Mouse (Mus musculus): ENCODE measurements around the gene Zfp771. TPM values are rescaled to one million over a fixed set of nuclear protein-coding genes. Genes with fewer than 3 reads are reported as not detected.

Zfp771 gene
- polyA plus RNA-seq, 1 experiment from 2014 or later: 70.4 TPM

GRCm38 (mm10) chr7:127282190-127282589 is 38.1 kb downstream of the Zfp771 start:
- no peak for ATAC-seq
- no peaks in the 10 kb centered on the region for H3K9me3 ChIP-seq (replicated peaks; ENCODE audit: control insufficient read depth, low read length, poor library complexity, severe bottlenecking)
- no peak overlapping the region for H3K4me3 ChIP-seq (ENCODE audit: low read depth, low read length)
- no peak overlapping the region for H3K9ac ChIP-seq (ENCODE audit: low read depth, low read length)
- H3K4me2 ChIP-seq (ENCODE audit: low read length): no peak overlapping the region
- no peaks in the 10 kb centered on the region for H3K4me1 ChIP-seq (ENCODE audit: control insufficient read depth, insufficient read depth, low read length)
- H3K27me3 ChIP-seq (ENCODE audit: control insufficient read depth, insufficient read depth, low read depth, low read length): no peaks in the 10 kb centered on the region
- no peaks in the 10 kb centered on the region for H3K36me3 ChIP-seq (ENCODE audit: control insufficient read depth, insufficient read depth, low read length)
- 72% methylated on average over 2 of the region's 2 CpGs for WGBS
- H3K27ac ChIP-seq (ENCODE audit: low read length): no peak overlapping the region

GRCm38 (mm10) chr7:127285154-127285553 is 41.1 kb downstream of the Zfp771 start:
- no peak overlapping the region for H3K4me2 ChIP-seq (ENCODE audit: low read length)
- H3K9ac ChIP-seq (ENCODE audit: low read depth, low read length): no peak overlapping the region
- no peak for ATAC-seq
- no peaks in the 10 kb centered on the region for H3K36me3 ChIP-seq (ENCODE audit: control insufficient read depth, insufficient read depth, low read length)
- no peaks in the 10 kb centered on the region for H3K27me3 ChIP-seq (ENCODE audit: control insufficient read depth, insufficient read depth, low read depth, low read length)
- no peaks in the 10 kb centered on the region; the same call in 1 of the 2 replicates for H3K9me3 ChIP-seq (replicated peaks; ENCODE audit: control insufficient read depth, low read length, poor library complexity, severe bottlenecking)
- H3K4me3 ChIP-seq (ENCODE audit: low read depth, low read length): no peak overlapping the region
- H3K4me1 ChIP-seq (ENCODE audit: control insufficient read depth, insufficient read depth, low read length): no peaks in the 10 kb centered on the region
- no peak overlapping the region for H3K27ac ChIP-seq (ENCODE audit: low read length)
- 85% methylated on average over 6 of the region's 10 CpGs for WGBS

DNA sequence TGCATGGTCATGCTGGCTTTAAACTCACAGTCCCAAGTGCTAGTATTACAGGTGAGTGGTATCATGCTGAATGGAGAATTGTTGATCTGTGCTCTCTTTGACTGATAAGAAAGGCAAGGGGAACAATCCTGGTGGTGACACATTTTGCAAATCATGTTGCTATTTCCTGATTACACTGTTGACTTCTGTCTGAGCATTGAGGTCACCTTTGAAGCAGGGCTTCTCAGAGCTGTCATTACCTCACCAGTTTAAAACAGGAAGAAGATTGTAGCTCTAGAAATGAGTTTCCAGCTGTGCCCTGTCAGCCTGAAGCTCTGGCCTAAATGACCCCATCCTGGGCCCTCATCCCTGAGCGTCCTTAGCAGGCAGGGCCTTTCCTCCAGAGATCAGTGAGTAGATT is 43.9 kb downstream of the Zfp771 start:
- Histone ChIP-seq H3K36me3 (ENCODE audit: control insufficient read depth, insufficient read depth, low read length) (no peaks in the 10 kb centered on the region), H3K27me3 (ENCODE audit: control insufficient read depth, insufficient read depth, low read depth, low read length) (no peaks in the 10 kb centered on the region), H3K4me3 (ENCODE audit: low read depth, low read length) (no peak overlapping the region), H3K4me1 (ENCODE audit: control insufficient read depth, insufficient read depth, low read length) (no peaks in the 10 kb centered on the region), H3K4me2 (ENCODE audit: low read length) (no peak overlapping the region), H3K9ac (ENCODE audit: low read depth, low read length) (no peak overlapping the region), H3K27ac (ENCODE audit: low read length) (no peak overlapping the region), H3K9me3 (replicated peaks; ENCODE audit: control insufficient read depth, low read length, poor library complexity, severe bottlenecking) (no peaks in the 10 kb centered on the region; the same call in 1 of the 2 replicates)
- ATAC-seq: no peak
- 80% methylated on average over 1 of the region's 1 CpGs for WGBS

- Histone ChIP-seq H3K36me3 (ENCODE audit: control insufficient read depth, insufficient read depth, low read length) (no peaks in the 10 kb centered on the region), H3K27ac (ENCODE audit: low read length) (no peak overlapping the region), H3K27me3 (ENCODE audit: control insufficient read depth, insufficient read depth, low read depth, low read length) (no peaks in the 10 kb centered on the region), H3K4me3 (ENCODE audit: low read depth, low read length) (no peak overlapping the region), H3K4me2 (ENCODE audit: low read length) (no peak overlapping the region), H3K9ac (ENCODE audit: low read depth, low read length) (no peak overlapping the region), H3K4me1 (ENCODE audit: control insufficient read depth, insufficient read depth, low read length) (no peaks in the 10 kb centered on the region), H3K9me3 (replicated peaks; ENCODE audit: control insufficient read depth, low read length, poor library complexity, severe bottlenecking) (no peaks in the 10 kb centered on the region; the same call in 1 of the 2 replicates)
- no peak for ATAC-seq
- WGBS: 81% methylated on average over 2 of the region's 2 CpGs
Observed at GRCm38 (mm10) chr7:127289306-127289705, 45.2 kb downstream of the Zfp771 start.

- H3K4me3 ChIP-seq (ENCODE audit: low read depth, low read length): no peak overlapping the region
- no peak overlapping the region for H3K9ac ChIP-seq (ENCODE audit: low read depth, low read length)
- H3K27me3 ChIP-seq (ENCODE audit: control insufficient read depth, insufficient read depth, low read depth, low read length): no peaks in the 10 kb centered on the region
- H3K4me1 ChIP-seq (ENCODE audit: control insufficient read depth, insufficient read depth, low read length): no peaks in the 10 kb centered on the region
- 51% methylated on average over 8 of the region's 8 CpGs for WGBS
- H3K27ac ChIP-seq (ENCODE audit: low read length): no peak overlapping the region
- H3K9me3 ChIP-seq (replicated peaks; ENCODE audit: control insufficient read depth, low read length, poor library complexity, severe bottlenecking): no peaks in the 10 kb centered on the region; the same call in 1 of the 2 replicates
- no peak for ATAC-seq
- no peaks in the 10 kb centered on the region for H3K36me3 ChIP-seq (ENCODE audit: control insufficient read depth, insufficient read depth, low read length)
- H3K4me2 ChIP-seq (ENCODE audit: low read length): no peak overlapping the region
Observed at GRCm38 (mm10) chr7:127290142-127290541, 46.1 kb downstream of the Zfp771 start.

- Histone ChIP-seq H3K36me3 (ENCODE audit: control insufficient read depth, insufficient read depth, low read length) (no peaks in the 10 kb centered on the region), H3K27ac (ENCODE audit: low read length) (no peak within 1 kb of the TSS), H3K27me3 (ENCODE audit: control insufficient read depth, insufficient read depth, low read depth, low read length) (no peaks in the 10 kb centered on the region), H3K9ac (ENCODE audit: low read depth, low read length) (no peak within 1 kb of the TSS), H3K4me1 (ENCODE audit: control insufficient read depth, insufficient read depth, low read length) (no peaks in the 10 kb centered on the region), H3K4me3 (ENCODE audit: low read depth, low read length) (no peak within 1 kb of the TSS), H3K4me2 (ENCODE audit: low read length) (no peak within 1 kb of the TSS), H3K9me3 (replicated peaks; ENCODE audit: control insufficient read depth, low read length, poor library complexity, severe bottlenecking) (no peaks in the 10 kb centered on the region)
- ATAC-seq: no peak
- 84% methylated on average over 11 of the region's 11 CpGs for WGBS
Observed at GRCm38 (mm10) chr7:127296098-127296497, 52.0 kb downstream of the Zfp771 start, which contains the start of gene Itgal. TSS of gene Itgal (plus strand) at chr7:127296260.

- WGBS: 86% methylated on average over 5 of the region's 5 CpGs
- H3K4me3 ChIP-seq (ENCODE audit: low read depth, low read length): no peak overlapping the region
Observed at GRCm38 (mm10) chr7:127296786-127297555, 52.9 kb downstream of the Zfp771 start.

GRCm38 (mm10) chr7:127297586-127298193 is 53.6 kb downstream of the Zfp771 start:
- WGBS: 91% methylated on average over 5 of the region's 5 CpGs

More at GRCm38 (mm10) chr7:127296786-127297555, 52.9 kb downstream of the Zfp771 start:
- H3K4me1 ChIP-seq (ENCODE audit: control insufficient read depth, insufficient read depth, low read length): no peaks in the 10 kb centered on the region
- no peak for ATAC-seq
- no peak overlapping the region for H3K9ac ChIP-seq (ENCODE audit: low read depth, low read length)
- H3K27ac ChIP-seq (ENCODE audit: low read length): no peak overlapping the region
- H3K27me3 ChIP-seq (ENCODE audit: control insufficient read depth, insufficient read depth, low read depth, low read length): no peaks in the 10 kb centered on the region
- H3K36me3 ChIP-seq (ENCODE audit: control insufficient read depth, insufficient read depth, low read length): no peaks in the 10 kb centered on the region
- no peak overlapping the region for H3K4me2 ChIP-seq (ENCODE audit: low read length)
- H3K9me3 ChIP-seq (replicated peaks; ENCODE audit: control insufficient read depth, low read length, poor library complexity, severe bottlenecking): no peaks in the 10 kb centered on the region

More at GRCm38 (mm10) chr7:127297586-127298193, 53.6 kb downstream of the Zfp771 start:
- Histone ChIP-seq H3K4me2 (ENCODE audit: low read length) (no peak overlapping the region), H3K9ac (ENCODE audit: low read depth, low read length) (no peak overlapping the region), H3K4me3 (ENCODE audit: low read depth, low read length) (no peak overlapping the region), H3K27ac (ENCODE audit: low read length) (no peak overlapping the region), H3K4me1 (ENCODE audit: control insufficient read depth, insufficient read depth, low read length) (no peaks in the 10 kb centered on the region), H3K36me3 (ENCODE audit: control insufficient read depth, insufficient read depth, low read length) (no peaks in the 10 kb centered on the region), H3K27me3 (ENCODE audit: control insufficient read depth, insufficient read depth, low read depth, low read length) (no peaks in the 10 kb centered on the region; the same call in 1 of the 2 replicates), H3K9me3 (replicated peaks; ENCODE audit: control insufficient read depth, low read length, poor library complexity, severe bottlenecking) (no peaks in the 10 kb centered on the region)
- ATAC-seq: no peak

Data from midbrain, embryonic 16.5 days (tissue).